Mouse (Mus musculus): ENCODE results near the gene Gstm1.

Gene Gstm1

DNA sequence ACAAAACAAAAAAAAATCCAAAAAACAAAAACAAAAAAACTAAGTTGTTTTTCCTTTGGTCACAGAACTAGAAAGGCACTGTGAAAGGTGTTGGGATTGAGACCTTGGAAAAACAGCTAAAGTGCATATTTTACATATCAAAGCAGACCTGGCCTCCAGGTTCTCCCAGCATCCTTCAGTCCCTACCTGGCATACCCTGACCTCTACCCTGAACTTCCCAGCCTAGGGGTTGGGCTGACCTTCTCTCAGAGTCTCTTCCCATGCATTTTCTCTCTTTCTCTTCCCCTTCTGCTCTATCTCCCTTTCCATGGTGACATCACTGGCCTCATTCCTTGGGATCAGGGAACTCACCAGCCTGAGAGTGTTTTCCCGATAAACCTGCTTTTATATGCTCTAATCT, 52.2 kb downstream of the Gstm1 start:
- DNase-seq (ENCODE audit: low read depth, low spot score): no peak

DNA sequence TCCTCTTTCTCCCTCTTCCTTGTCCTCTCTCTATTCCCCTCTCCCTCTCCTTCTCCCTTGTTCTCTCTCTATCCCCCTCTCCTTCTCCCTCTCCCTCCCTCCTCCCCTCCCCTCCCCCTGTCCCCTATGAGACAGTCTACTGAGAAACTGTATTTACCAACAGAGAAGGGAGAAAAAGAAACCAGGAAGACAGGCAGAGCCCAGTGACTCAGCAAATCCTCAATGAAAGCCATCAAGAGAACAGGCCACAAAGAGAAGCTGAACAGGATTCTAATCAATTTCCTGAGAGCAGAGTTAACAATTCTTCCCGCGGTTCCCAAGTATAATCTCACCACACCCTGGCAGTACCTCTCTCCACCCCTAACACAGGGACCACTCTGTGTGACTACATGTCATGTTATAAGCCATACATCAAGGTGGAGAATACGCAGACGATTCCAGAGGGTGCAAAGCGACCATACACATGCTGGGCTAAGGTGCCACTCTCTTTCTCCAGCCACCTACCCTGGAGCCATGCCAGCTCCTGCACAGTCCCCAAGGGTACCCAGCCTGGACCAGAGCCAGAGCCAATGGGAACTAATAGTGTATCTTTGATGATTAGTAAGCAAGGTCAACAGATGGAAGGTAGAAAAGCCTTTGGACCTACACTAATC, 53.0 kb downstream of the Gstm1 start:
- DNase-seq (ENCODE audit: low read depth, low spot score): no peak

DNA sequence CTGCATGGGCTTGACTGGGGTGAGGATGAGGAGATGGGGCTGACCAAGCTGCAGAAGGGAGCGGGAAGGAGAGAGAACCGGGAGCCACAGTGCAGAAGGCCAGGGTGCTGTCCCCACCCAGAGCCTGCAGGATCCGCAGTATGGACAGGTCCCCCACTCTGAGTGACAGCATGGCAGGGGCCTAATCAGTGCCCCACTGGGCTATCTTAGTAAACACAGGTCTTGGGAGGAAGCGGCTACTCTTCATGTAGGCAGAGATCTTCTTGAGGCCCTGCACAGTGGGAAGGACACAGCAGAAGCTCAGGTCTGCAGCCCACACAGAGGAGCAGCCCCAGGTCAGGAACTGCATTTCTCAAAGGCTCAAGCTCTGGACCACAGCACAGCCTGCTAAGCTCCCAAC, 53.7 kb downstream of the Gstm1 start:
- no peak for DNase-seq (ENCODE audit: low read depth, low spot score)

All from forelimb bud, embryonic 11.5 days (tissue).